Mouse (Mus musculus) kidney, embryonic 15.5 days (tissue): ENCODE measurements around the gene Mcat. TPM values are rescaled to one million over a fixed set of nuclear protein-coding genes. Genes with fewer than 3 reads are reported as not detected.

Source experiments
- ATAC-seq: fragments of 200-750 bp; cut with Nextera tagmentation; replicated peaks from 2 replicates; pipeline ENCODE4 v1.8.0; 2017; ENCODE audit warnings: moderate TSS enrichment; ENCODE audit not compliant: low FRiP score
- H3K27ac ChIP-seq: fragments of 300-500 bp; sonication (generic); 2 replicates; pipeline ENCODE4 v1.5.1; 2015; ENCODE audit warnings: mild to moderate bottlenecking, inconsistent platforms
- H3K27me3 ChIP-seq: fragments of 300-500 bp; sonication (generic); 2 replicates; pipeline ENCODE4 v1.6.1; 2015; ENCODE audit warnings: inconsistent platforms
- H3K36me3 ChIP-seq: fragments of 300-500 bp; sonication (generic); 2 replicates; pipeline ENCODE4 v1.6.1; 2015; ENCODE audit warnings: inconsistent platforms
- H3K4me1 ChIP-seq: fragments of 300-500 bp; sonication (generic); 2 replicates; pipeline ENCODE4 v1.6.1; 2015; ENCODE audit warnings: inconsistent platforms
- H3K4me2 ChIP-seq: fragments of 300-500 bp; sonication (generic); 2 replicates; pipeline ENCODE4 v1.6.1; 2015; ENCODE audit warnings: moderate library complexity, mild to moderate bottlenecking, inconsistent platforms
- H3K4me3 ChIP-seq: fragments of 300-500 bp; sonication (generic); replicated peaks from 2 replicates; pipeline ENCODE4 v1.5.1; 2015; ENCODE audit warnings: mild to moderate bottlenecking, inconsistent platforms
- H3K9ac ChIP-seq: fragments of 300-500 bp; sonication (generic); 2 replicates; pipeline ENCODE4 v1.6.1; 2015; ENCODE audit warnings: mild to moderate bottlenecking, inconsistent platforms
- H3K9me3 ChIP-seq: fragments of 300-500 bp; sonication (generic); replicated peaks from 2 replicates; pipeline ENCODE4 v1.6.1; 2016; ENCODE audit warnings: inconsistent platforms
- WGBS: fragments of 180-500 bp; shearing (Covaris S2); methylation state at CpG from one replicate; pipeline ENCODE4 v1.1.7; 2015; ENCODE audit warnings: mixed read lengths; 5-methylcytosine and 5-hydroxymethylcytosine counted together
- polyA plus RNA-seq: library from polyadenylated mRNA; unstranded; fragments of >200 nt; fragmentation: Nextera tagmentation; extraction: Ambion mirVana; gene quantifications from 2 replicates; pipeline ENCODE4 v1.2.1, GENCODE M21; 2015

The Mcat gene
- polyA plus RNA-seq, 1 experiment from 2014 or later, result 36.6 TPM

GRCm38 (mm10) chr15:83555161-83555974, 8.2 kb downstream of the Mcat start:
- peak overlapping the region; percentile 87 for H3K4me2 ChIP-seq
- H3K4me3 ChIP-seq, result peak overlapping the region; percentile 90
- H3K9me3 ChIP-seq, result no peaks in the 10 kb centered on the region
- peak overlapping the region; percentile 93 for H3K9ac ChIP-seq
- under 1% methylated on average over 73 of the region's 74 CpGs for WGBS
- H3K27ac ChIP-seq, result peak overlapping the region; percentile 94
- ATAC-seq, result peak; percentile 85
- peaks cover 14% of the 10 kb centered on the region for H3K4me1 ChIP-seq
- H3K36me3 ChIP-seq, result peaks cover 24% of the 10 kb centered on the region
- no peaks in the 10 kb centered on the region for H3K27me3 ChIP-seq

- no peaks in the 10 kb centered on the region for H3K27me3 ChIP-seq
- H3K36me3 ChIP-seq, result peaks cover 39% of the 10 kb centered on the region
- no peak overlapping the region for H3K27ac ChIP-seq
- H3K4me1 ChIP-seq, result peaks cover 14% of the 10 kb centered on the region
- no peak overlapping the region for H3K4me2 ChIP-seq
- no peak overlapping the region for H3K4me3 ChIP-seq
- no peaks in the 10 kb centered on the region for H3K9me3 ChIP-seq
- H3K9ac ChIP-seq, result no peak overlapping the region
- no peak for ATAC-seq
Observed at GRCm38 (mm10) chr15:83553831-83554230, 9.8 kb downstream of the Mcat start.

- H3K27ac ChIP-seq, result no peak overlapping the region
- H3K27me3 ChIP-seq, result no peaks in the 10 kb centered on the region
- H3K4me2 ChIP-seq, result no peak overlapping the region
- H3K4me1 ChIP-seq, result peaks cover 10% of the 10 kb centered on the region
- no peaks in the 10 kb centered on the region for H3K9me3 ChIP-seq
- H3K9ac ChIP-seq, result no peak overlapping the region
- H3K36me3 ChIP-seq, result peaks cover 76% of the 10 kb centered on the region
- H3K4me3 ChIP-seq, result no peak overlapping the region
- no peak for ATAC-seq
- WGBS, result 84% methylated on average over 2 of the region's 2 CpGs
Observed at GRCm38 (mm10) chr15:83550137-83550536, 13.4 kb downstream of the Mcat start.

GRCm38 (mm10) chr15:83547144-83547543, 16.4 kb downstream of the Mcat start:
- H3K27ac ChIP-seq, result no peak overlapping the region
- no peak overlapping the region for H3K9ac ChIP-seq
- no peak for ATAC-seq
- 93% methylated on average over 8 of the region's 8 CpGs for WGBS
- no peaks in the 10 kb centered on the region for H3K4me1 ChIP-seq
- H3K4me3 ChIP-seq, result no peak overlapping the region
- H3K9me3 ChIP-seq, result no peaks in the 10 kb centered on the region
- H3K27me3 ChIP-seq, result no peaks in the 10 kb centered on the region
- peaks cover 70% of the 10 kb centered on the region for H3K36me3 ChIP-seq
- no peak overlapping the region for H3K4me2 ChIP-seq

GRCm38 (mm10) chr15:83546029-83546428, 17.6 kb downstream of the Mcat start:
- Histone ChIP-seq H3K36me3 (peaks cover 60% of the 10 kb centered on the region), H3K9me3 (no peaks in the 10 kb centered on the region)
- ATAC-seq, result no peak

GRCm38 (mm10) chr15:83541647-83542287, 21.8 kb downstream of the Mcat start:
- Histone ChIP-seq H3K9ac (no peak overlapping the region), H3K27ac (no peak overlapping the region), H3K9me3 (no peaks in the 10 kb centered on the region), H3K4me3 (no peak overlapping the region), H3K36me3 (peaks cover 18% of the 10 kb centered on the region), H3K27me3 (no peaks in the 10 kb centered on the region), H3K4me1 (peaks cover 13% of the 10 kb centered on the region), H3K4me2 (no peak overlapping the region)
- ATAC-seq, result no peak
- 79% methylated on average over 9 of the region's 9 CpGs for WGBS

More at GRCm38 (mm10) chr15:83546029-83546428, 17.6 kb downstream of the Mcat start:
- WGBS, result 90% methylated on average over 7 of the region's 7 CpGs
- Histone ChIP-seq H3K27me3 (no peaks in the 10 kb centered on the region), H3K27ac (no peak overlapping the region), H3K9ac (no peak overlapping the region), H3K4me3 (no peak overlapping the region), H3K4me1 (no peaks in the 10 kb centered on the region), H3K4me2 (no peak overlapping the region)

GRCm38 (mm10) chr15:83539905-83540304, 23.7 kb downstream of the Mcat start:
- no peak overlapping the region for H3K4me2 ChIP-seq
- no peak overlapping the region for H3K9ac ChIP-seq
- H3K4me3 ChIP-seq, result no peak overlapping the region
- ATAC-seq, result no peak
- no peaks in the 10 kb centered on the region for H3K36me3 ChIP-seq
- no peak overlapping the region for H3K27ac ChIP-seq
- H3K4me1 ChIP-seq, result peaks cover 21% of the 10 kb centered on the region
- no peaks in the 10 kb centered on the region for H3K9me3 ChIP-seq
- 48% methylated on average over 4 of the region's 4 CpGs for WGBS
- no peaks in the 10 kb centered on the region for H3K27me3 ChIP-seq

GRCm38 (mm10) chr15:83538855-83539254, 24.7 kb downstream of the Mcat start:
- Histone ChIP-seq H3K4me3 (no peak overlapping the region), H3K9ac (no peak overlapping the region), H3K4me2 (no peak overlapping the region), H3K36me3 (no peaks in the 10 kb centered on the region), H3K27me3 (no peaks in the 10 kb centered on the region), H3K27ac (no peak overlapping the region), H3K9me3 (no peaks in the 10 kb centered on the region), H3K4me1 (peaks cover 21% of the 10 kb centered on the region)
- no peak for ATAC-seq
- WGBS, result 92% methylated on average over 2 of the region's 2 CpGs

GRCm38 (mm10) chr15:83535890-83536231, 27.7 kb downstream of the Mcat start:
- Histone ChIP-seq H3K4me3 (no peak overlapping the region), H3K27ac (no peak overlapping the region), H3K4me2 (no peak overlapping the region), H3K4me1 (peaks cover 24% of the 10 kb centered on the region), H3K9ac (no peak overlapping the region), H3K27me3 (no peaks in the 10 kb centered on the region), H3K36me3 (no peaks in the 10 kb centered on the region), H3K9me3 (no peaks in the 10 kb centered on the region)
- no peak for ATAC-seq
- 65% methylated on average over 6 of the region's 6 CpGs for WGBS

GRCm38 (mm10) chr15:83534960-83535889, 28.4 kb downstream of the Mcat start:
- Histone ChIP-seq H3K4me2 (no peak overlapping the region), H3K9ac (no peak overlapping the region), H3K36me3 (no peaks in the 10 kb centered on the region), H3K4me3 (no peak overlapping the region), H3K9me3 (no peaks in the 10 kb centered on the region), H3K27me3 (no peaks in the 10 kb centered on the region), H3K27ac (0 out of 2 replicates have a peak overlapping the region, but pooled peaks have one; percentile 37), H3K4me1 (peaks cover 27% of the 10 kb centered on the region)
- WGBS, result 72% methylated on average over 17 of the region's 17 CpGs
- ATAC-seq, result no peak

- WGBS, result 70% methylated on average over 7 of the region's 7 CpGs
- H3K27ac ChIP-seq, result no peak overlapping the region
- H3K4me3 ChIP-seq, result no peak overlapping the region
- H3K4me2 ChIP-seq, result no peak overlapping the region
- ATAC-seq, result no peak
- no peaks in the 10 kb centered on the region for H3K9me3 ChIP-seq
- peaks cover 7% of the 10 kb centered on the region for H3K27me3 ChIP-seq
- H3K4me1 ChIP-seq, result peaks cover 41% of the 10 kb centered on the region
- H3K36me3 ChIP-seq, result no peaks in the 10 kb centered on the region
- no peak overlapping the region for H3K9ac ChIP-seq
Observed at GRCm38 (mm10) chr15:83532606-83533005, 31.0 kb downstream of the Mcat start.
